Mouse (Mus musculus) forebrain, embryonic 11.5 days (tissue): Measurements from ENCODE around the gene Kcnk15. TPM values are rescaled to one million over a fixed set of nuclear protein-coding genes. Genes with fewer than 3 reads are reported as not detected.

Experiments used
- ATAC-seq: fragments of 200-750 bp; cut with Nextera tagmentation; replicated peaks from 2 replicates; pipeline ENCODE4 v1.8.0; 2017; ENCODE audit warnings: moderate TSS enrichment; ENCODE audit not compliant: low FRiP score
- DNase-seq: peaks from one replicate; pipeline ENCODE4 v3.0.0-alpha.2; 2017; ENCODE audit warnings: low spot score
- H3K27ac ChIP-seq: fragments of 300-500 bp; sonication (generic); 2 replicates; pipeline ENCODE4 v1.5.1; 2014; ENCODE audit warnings: low read depth, low read length
- H3K27me3 ChIP-seq: fragments of 300-500 bp; sonication (generic); 2 replicates; pipeline ENCODE4 v1.6.1; 2014; ENCODE audit warnings: mild to moderate bottlenecking, low read length, mixed read lengths; ENCODE audit not compliant: control insufficient read depth, insufficient read depth
- H3K36me3 ChIP-seq: fragments of 300-500 bp; sonication (generic); 2 replicates; pipeline ENCODE4 v1.6.1; 2014; ENCODE audit warnings: mild to moderate bottlenecking, low read length, moderate library complexity, mixed read lengths; ENCODE audit not compliant: control insufficient read depth, insufficient read depth
- H3K4me1 ChIP-seq: fragments of 300-500 bp; sonication (generic); replicated peaks from 2 replicates; pipeline ENCODE4 v1.6.1; 2014; ENCODE audit warnings: low read length, mixed read lengths; ENCODE audit not compliant: control insufficient read depth, insufficient read depth
- H3K4me2 ChIP-seq: fragments of 300-500 bp; sonication (generic); 2 replicates; pipeline ENCODE4 v1.6.1; 2014; ENCODE audit warnings: low read depth, mild to moderate bottlenecking, low read length, moderate library complexity, mixed read lengths; ENCODE audit not compliant: severe bottlenecking
- H3K4me3 ChIP-seq: fragments of 300-500 bp; sonication (generic); 2 replicates; pipeline ENCODE4 v1.5.1; 2014; ENCODE audit warnings: low read depth, low read length
- H3K9ac ChIP-seq: fragments of 300-500 bp; sonication (generic); 2 replicates; pipeline ENCODE4 v1.6.1; 2014; ENCODE audit warnings: low read length
- H3K9me3 ChIP-seq: fragments of 300-500 bp; sonication (generic); 2 replicates; pipeline ENCODE4 v1.6.1; 2016; ENCODE audit warnings: low read length, mixed read lengths; ENCODE audit not compliant: control insufficient read depth
- WGBS: fragments of 180-500 bp; shearing (Covaris S2); extraction: QIAGEN DNeasy Blood & Tissue Kit; methylation state at CpG from one replicate; pipeline ENCODE4 v1.1.7; 2014; 5-methylcytosine and 5-hydroxymethylcytosine counted together
- polyA plus RNA-seq: library from polyadenylated mRNA; unstranded; fragments of >200 nt; fragmentation: Nextera tagmentation; extraction: Ambion mirVana; gene quantifications from 2 replicates; pipeline ENCODE4 v1.2.1, GENCODE M21; 2014

Gene Kcnk15
- polyA plus RNA-seq, 1 experiment from 2014 or later = not detected

DNA sequence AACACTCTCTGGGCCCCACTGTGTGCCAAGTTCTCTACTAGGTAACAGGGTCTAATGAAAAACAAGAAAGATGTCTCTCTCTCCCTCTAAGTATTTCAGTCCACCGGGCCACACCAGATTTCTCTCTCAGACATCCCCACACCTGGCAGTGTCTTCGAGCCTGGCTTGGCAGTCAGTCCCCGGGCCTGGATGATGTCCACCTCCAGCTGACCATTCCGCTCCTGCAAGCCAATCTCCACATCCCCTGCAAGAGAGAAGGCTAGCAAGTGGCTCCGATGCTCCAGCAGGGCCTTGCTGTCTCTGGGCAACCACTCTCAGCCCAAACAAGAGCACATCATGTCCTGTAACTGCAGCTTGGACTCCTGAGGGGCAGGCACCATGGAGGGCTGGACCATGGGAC is 11.9 kb downstream of the Kcnk15 start:
- Histone ChIP-seq H3K36me3 (no peaks in the 10 kb centered on the region), H3K27me3 (no peaks in the 10 kb centered on the region), H3K9ac (no peak overlapping the region), H3K27ac (no peak overlapping the region), H3K4me1 (0 out of 2 replicates have a peak, but pooled peaks cover 3% of the 10 kb centered on the region), H3K4me3 (no peak overlapping the region), H3K9me3 (no peaks in the 10 kb centered on the region), H3K4me2 (no peak overlapping the region)
- no peak for DNase-seq
- no peak for ATAC-seq
- 91% methylated on average over 5 of the region's 5 CpGs for WGBS

DNA sequence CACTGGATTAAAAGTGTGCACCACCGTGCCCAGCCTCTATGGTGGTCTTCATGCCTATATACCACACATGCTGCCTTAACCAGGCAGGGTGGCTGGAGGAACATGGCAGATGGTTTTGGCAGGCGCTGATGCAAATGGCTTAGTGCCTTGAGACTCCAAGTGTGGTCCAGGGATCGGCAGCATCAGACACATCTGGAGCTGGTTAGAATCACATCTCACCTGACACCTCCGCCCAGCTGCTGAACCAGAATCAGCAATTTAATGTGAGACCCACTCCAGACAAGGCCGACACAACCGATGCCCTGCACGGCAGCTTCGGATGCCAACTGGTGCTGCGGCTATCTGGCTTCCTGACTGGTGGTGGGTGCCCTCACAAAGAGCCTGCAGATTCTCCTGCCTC is 12.6 kb downstream of the Kcnk15 start:
- 0 out of 2 replicates have a peak, but pooled peaks cover 5% of the 10 kb centered on the region for H3K4me1 ChIP-seq

DNA sequence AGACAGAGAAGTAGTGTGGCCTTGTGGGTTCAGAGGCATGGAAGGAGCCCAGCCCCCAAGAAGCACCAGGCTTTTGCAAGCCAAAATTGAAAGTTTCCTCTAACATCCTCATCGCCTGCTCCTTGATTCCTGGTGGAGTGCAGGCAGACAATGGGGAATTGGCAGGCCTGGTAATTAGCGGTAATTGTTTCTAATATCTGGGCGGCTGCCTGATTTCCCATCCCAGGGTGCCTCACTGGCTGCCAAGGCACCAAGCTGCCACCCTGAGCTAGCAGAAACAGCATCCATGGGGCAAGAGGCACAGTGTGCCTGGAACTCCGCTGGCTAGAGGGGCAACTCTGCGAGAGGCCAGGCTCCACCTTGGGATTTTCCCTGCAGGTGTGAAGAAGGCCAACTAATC is 16.3 kb downstream of the Kcnk15 start:
- ATAC-seq (no peak), DNase-seq (no peak)
- H3K9me3 ChIP-seq = no peaks in the 10 kb centered on the region
- no peaks in the 10 kb centered on the region for H3K27me3 ChIP-seq
- no peak overlapping the region for H3K4me2 ChIP-seq
- 0 out of 2 replicates have a peak, but pooled peaks cover 5% of the 10 kb centered on the region for H3K4me1 ChIP-seq
- H3K27ac ChIP-seq = no peak overlapping the region
- H3K36me3 ChIP-seq = no peaks in the 10 kb centered on the region
- WGBS = 60% methylated on average over 5 of the region's 5 CpGs
- no peak overlapping the region for H3K4me3 ChIP-seq
- no peak overlapping the region for H3K9ac ChIP-seq

More for the DNA sequence above, 12.6 kb downstream of the Kcnk15 start:
- DNase-seq (no peak), ATAC-seq (no peak)
- Histone ChIP-seq H3K27ac (no peak overlapping the region), H3K36me3 (no peaks in the 10 kb centered on the region), H3K4me2 (no peak overlapping the region), H3K9me3 (no peaks in the 10 kb centered on the region), H3K4me3 (no peak overlapping the region), H3K27me3 (no peaks in the 10 kb centered on the region), H3K9ac (no peak overlapping the region)
- 88% methylated on average over 9 of the region's 9 CpGs for WGBS

DNA sequence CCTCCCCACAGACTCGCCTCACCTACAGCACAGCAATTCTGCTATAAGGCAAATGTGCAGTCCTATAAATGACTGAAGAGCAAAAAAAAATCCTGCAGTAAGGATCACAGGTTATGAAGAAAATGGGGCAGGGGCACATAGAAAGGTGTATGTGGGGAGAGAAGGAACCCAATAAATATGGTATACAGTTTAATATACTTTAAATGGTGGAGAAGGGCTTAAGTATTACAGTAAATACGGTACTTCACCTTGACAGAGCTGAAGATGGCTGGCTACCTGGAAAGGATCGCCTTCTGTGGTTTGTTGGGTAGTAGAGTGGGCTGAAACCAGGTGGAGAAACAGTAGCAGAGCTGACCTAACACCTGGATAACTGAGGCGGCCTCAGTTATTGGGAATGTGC is 17.8 kb downstream of the Kcnk15 start:
- H3K9me3 ChIP-seq = no peaks in the 10 kb centered on the region
- H3K27me3 ChIP-seq = no peaks in the 10 kb centered on the region
- no peak overlapping the region for H3K27ac ChIP-seq
- H3K9ac ChIP-seq = no peak overlapping the region
- H3K4me2 ChIP-seq = no peak overlapping the region
- no peak overlapping the region for H3K4me3 ChIP-seq
- DNase-seq (no peak), ATAC-seq (no peak)
- 0 out of 2 replicates have a peak, but pooled peaks cover 5% of the 10 kb centered on the region for H3K4me1 ChIP-seq
- H3K36me3 ChIP-seq = no peaks in the 10 kb centered on the region
- 63% methylated on average over 4 of the region's 4 CpGs for WGBS

DNA sequence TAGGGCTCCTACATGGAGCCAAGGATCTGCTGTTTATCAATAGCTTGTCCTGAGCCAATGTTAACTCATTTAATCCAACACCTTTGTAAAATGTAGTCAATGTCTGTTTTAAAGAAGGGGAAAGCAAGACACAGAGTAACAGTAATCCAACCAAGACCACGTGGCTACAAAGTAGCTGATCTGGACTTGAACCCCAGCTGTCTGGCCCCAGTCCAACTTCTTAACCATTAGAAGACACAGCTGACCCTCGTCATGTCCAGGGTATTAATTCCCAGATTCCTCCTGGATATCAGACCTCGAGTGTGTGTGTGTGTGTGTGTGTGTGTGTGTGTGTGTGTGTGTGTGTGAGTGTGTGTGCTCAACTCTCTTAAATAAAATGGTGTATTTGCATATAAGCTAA is 18.5 kb downstream of the Kcnk15 start:
- Histone ChIP-seq H3K36me3 (no peaks in the 10 kb centered on the region), H3K4me3 (no peak overlapping the region), H3K9ac (no peak overlapping the region), H3K4me2 (no peak overlapping the region), H3K27ac (no peak overlapping the region), H3K4me1 (0 out of 2 replicates have a peak, but pooled peaks cover 5% of the 10 kb centered on the region), H3K27me3 (no peaks in the 10 kb centered on the region), H3K9me3 (no peaks in the 10 kb centered on the region)
- DNase-seq (no peak), ATAC-seq (no peak)
- 71% methylated on average over 3 of the region's 3 CpGs for WGBS

DNA sequence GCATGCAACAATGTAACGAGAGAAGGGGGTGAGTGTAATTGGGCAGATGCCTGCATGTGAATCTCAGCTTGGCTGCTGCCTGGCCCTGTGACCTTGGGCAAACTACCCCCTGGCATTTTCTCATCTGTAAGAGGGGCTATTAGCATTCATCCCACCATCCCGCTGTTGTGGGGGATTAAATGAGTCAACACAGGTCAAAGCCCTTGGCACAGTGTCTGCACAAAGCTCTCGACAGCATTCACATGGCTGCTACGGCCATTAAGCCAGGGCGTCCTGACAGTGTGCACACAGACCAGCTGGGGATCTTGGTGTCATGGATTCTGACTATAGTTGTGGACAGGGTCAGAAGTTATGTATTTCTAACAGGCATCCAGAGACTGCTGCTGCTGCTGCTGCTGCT is 21.4 kb downstream of the Kcnk15 start:
- H3K9me3 ChIP-seq = no peaks in the 10 kb centered on the region

DNA sequence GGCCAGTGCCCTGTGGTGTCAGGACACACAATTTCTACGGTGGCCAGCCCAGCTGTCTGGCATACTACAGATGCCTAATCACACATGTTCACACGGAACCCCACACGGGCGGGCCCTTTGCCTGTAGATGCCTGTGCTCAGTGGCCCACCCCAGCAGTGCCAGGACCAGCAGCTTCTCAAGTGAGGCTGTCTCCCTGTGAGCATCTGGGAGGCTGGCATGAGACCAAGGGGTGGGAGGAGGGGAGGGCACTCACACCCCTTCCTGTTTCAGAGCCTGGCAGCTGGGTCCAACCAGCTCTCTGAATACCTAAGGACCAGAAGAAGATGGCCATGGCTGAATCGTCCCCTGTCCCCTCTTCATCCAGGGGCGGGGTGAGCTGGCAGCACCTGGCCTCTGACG is 22.0 kb downstream of the Kcnk15 start:
- no peak overlapping the region for H3K4me2 ChIP-seq
- no peak overlapping the region for H3K9ac ChIP-seq
- no peak for DNase-seq
- no peaks in the 10 kb centered on the region for H3K27me3 ChIP-seq
- no peak for ATAC-seq
- H3K36me3 ChIP-seq = no peaks in the 10 kb centered on the region
- no peak overlapping the region for H3K27ac ChIP-seq
- H3K9me3 ChIP-seq = no peaks in the 10 kb centered on the region
- H3K4me3 ChIP-seq = no peak overlapping the region
- H3K4me1 ChIP-seq = 0 out of 2 replicates have a peak, but pooled peaks cover under 1% of the 10 kb centered on the region
- 82% methylated on average over 7 of the region's 7 CpGs for WGBS

More for the DNA sequence above, 21.4 kb downstream of the Kcnk15 start:
- Histone ChIP-seq H3K36me3 (no peaks in the 10 kb centered on the region), H3K4me2 (no peak overlapping the region), H3K4me1 (0 out of 2 replicates have a peak, but pooled peaks cover 3% of the 10 kb centered on the region), H3K27me3 (no peaks in the 10 kb centered on the region), H3K4me3 (no peak overlapping the region), H3K9ac (no peak overlapping the region), H3K27ac (no peak overlapping the region)
- DNase-seq (no peak), ATAC-seq (no peak)
- 35% methylated on average over 5 of the region's 5 CpGs for WGBS

DNA sequence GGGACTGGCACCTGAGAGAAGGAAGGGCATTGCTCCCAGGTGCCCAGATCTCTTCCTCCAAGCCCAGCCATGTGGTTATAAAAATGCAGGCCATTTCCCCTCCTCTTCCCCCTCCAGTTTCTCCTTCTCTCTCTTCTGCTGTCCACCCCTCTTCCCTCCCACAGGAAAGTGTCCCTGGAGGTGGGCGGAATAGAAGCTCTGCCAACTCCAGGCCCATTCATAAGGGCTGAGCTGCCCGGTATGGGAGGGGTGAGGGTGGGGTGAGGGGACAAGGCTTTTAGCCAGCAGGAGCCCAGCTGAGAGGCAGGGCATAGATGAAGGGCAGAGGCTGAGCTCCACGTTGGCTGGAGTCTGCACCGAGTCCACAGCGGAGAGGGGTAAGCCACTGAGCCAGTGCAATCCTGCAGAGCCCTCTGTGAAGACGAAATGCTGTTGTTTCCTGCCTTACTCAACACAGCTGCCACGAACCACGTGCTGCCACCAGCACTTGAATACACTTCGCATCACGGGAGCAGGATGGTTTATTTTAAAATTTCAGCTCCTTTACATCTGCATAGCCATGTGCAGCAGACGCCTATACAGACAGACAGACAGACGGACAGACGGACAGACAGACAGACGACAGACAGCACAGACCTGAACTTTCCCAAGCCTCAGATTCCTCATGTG is 23.5 kb downstream of the Kcnk15 start:
- Histone ChIP-seq H3K27me3 (no peaks in the 10 kb centered on the region), H3K36me3 (no peaks in the 10 kb centered on the region), H3K27ac (no peak overlapping the region), H3K4me3 (no peak overlapping the region), H3K4me2 (no peak overlapping the region), H3K9ac (no peak overlapping the region), H3K9me3 (no peaks in the 10 kb centered on the region), H3K4me1 (no peaks in the 10 kb centered on the region)
- DNase-seq = no peak
- WGBS = 69% methylated on average over 14 of the region's 14 CpGs
- ATAC-seq = no peak

DNA sequence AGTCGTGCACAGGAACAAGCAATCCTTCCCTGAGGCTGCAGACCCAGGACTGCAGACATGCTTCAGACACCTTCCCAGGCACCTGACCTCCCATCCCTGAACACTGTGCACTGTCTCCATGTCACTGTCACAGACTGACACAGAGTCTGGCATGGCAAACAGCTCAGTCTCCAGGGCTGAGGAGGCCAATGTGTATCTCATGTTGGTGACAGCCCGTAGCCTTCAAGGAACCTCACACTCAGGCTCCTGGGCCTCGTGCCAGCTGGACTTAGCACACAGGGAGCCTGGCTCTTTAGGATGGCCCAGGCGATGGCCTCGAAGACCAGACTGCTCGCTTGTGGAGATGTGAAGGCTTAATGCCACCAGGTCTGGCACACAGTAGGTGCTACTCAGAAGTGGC is 27.4 kb downstream of the Kcnk15 start:
- Histone ChIP-seq H3K9me3 (no peaks in the 10 kb centered on the region), H3K27me3 (no peaks in the 10 kb centered on the region), H3K4me1 (no peaks in the 10 kb centered on the region), H3K36me3 (no peaks in the 10 kb centered on the region), H3K27ac (no peak overlapping the region), H3K4me2 (no peak overlapping the region), H3K9ac (no peak overlapping the region), H3K4me3 (no peak overlapping the region)
- WGBS = 94% methylated on average over 6 of the region's 6 CpGs
- ATAC-seq (no peak), DNase-seq (no peak)
